Mouse (Mus musculus) erythroid progenitor cell, adult 5-6 weeks (primary cell): ENCODE measurements at regions not wholly inside any gene's neighbourhood (a gene's known extent, or its start where the extent isn't known, plus 50 kb on each side); places are given as distances from the start of the nearest gene placed in this dataset.
A peak's percentile ranks its signal among the peaks of the same experiment; 100 is the strongest.

Experiments used
- ATAC-seq: replicated peaks from 2 replicates; pipeline ENCODE4 v1.8.0; 2016; ENCODE audit warnings: moderate number of reproducible peaks, mild to moderate bottlenecking, moderate TSS enrichment, inconsistent platforms; ENCODE audit not compliant: poor library complexity, low FRiP score, severe bottlenecking

GRCm38 (mm10) chr16:75487915-75488314 lies 97.9 kb downstream of the Lipi start:
- no peak for ATAC-seq

DNA sequence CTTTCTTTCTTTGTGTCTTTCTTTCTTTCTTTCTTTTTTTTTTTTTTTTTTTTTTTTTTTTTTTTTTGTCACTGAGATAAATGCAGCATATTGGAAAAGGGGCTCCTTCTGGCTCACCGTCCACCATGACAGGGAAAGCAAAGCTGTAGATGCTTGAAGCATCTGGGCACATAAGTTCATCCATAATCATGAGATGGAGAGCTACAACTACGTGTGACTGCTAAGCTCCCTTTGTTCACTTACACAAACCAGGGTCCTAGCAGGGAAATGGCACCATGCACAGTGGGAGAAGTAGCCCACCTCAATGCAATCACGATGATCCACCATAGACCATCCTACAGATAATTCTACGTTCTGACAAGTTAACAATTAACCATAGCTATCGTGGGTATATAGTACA lies 102.0 kb downstream of the Lipi start:
- no peak for ATAC-seq

DNA sequence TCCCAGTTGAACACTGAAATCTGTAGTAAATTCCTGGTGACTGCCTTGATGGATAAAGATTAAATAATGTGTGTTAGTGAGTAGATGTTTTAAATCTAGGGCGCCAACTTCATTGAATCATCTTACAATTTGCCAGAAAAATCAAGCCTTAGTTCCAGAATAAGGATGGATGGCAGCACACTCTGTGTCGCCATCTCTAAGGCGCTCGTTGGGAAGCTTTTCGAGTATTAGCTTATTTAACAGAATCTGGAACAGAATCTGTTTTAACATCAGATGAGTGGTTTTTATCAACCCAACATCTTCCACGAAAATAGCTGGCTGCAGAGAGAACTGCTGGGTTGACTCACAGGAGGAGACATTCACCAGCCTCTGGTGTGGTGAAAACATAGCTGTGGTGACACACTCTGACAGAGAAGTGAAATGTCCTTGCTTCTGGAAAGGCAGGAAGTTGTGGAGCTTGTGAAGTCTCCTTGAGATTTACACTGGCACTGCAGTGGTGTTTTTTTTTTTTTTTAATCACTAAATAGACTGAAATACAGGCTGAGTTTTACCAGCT lies 120.4 kb downstream of the Lipi start:
- no peak for ATAC-seq

DNA sequence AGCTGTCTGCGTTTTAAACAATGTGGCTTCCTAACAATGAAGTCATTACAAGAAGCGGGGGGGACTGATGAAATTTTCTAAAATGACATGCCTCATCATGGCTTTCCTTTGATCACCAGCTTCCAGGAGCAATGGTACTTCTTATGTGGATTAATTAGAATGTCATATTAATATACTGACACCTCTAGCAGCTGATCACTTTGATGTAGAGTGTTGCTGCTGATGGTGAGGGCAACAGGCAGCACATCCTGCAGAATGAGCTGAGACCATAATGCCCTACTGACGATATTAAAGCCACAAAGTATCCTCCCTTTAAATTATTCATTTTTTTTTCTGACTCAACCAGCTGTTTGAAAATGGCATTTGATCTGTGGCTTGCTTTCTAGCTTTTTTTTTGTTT lies 123.7 kb downstream of the Lipi start:
- ATAC-seq, result no peak

GRCm38 (mm10) chr16:75446901-75447514 lies 138.9 kb downstream of the Lipi start:
- 0 out of 2 replicates have a peak, but pooled peaks have one; percentile 30 for ATAC-seq

- ATAC-seq, result no peak
Observed at GRCm38 (mm10) chr16:75439296-75439695, 146.6 kb downstream of the Lipi start.

GRCm38 (mm10) chr16:75433227-75433626 lies 152.6 kb downstream of the Lipi start:
- ATAC-seq, result no peak

- ATAC-seq, result no peak
Observed at GRCm38 (mm10) chr16:75384526-75385222, 201.2 kb downstream of the Lipi start.

DNA sequence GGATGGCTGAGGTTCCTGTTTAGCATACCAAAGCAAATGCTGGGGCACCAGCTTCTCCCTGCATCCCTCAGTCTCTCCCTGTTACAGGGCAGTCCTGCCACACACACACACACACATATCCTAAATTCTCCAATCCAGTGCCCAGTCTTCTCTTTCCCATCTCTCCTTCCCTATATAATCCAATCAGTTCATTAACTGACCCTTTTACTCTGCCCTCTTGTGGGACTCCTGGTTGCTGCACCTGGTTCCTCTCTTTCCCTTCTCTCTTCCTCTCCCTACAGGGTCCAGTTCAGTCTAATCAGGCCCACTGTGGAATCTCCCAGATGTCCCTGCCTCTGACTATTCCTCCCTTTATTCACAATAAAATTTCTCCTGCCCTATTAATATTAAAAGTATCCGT lies 204.7 kb downstream of the Lipi start:
- ATAC-seq, result no peak

DNA sequence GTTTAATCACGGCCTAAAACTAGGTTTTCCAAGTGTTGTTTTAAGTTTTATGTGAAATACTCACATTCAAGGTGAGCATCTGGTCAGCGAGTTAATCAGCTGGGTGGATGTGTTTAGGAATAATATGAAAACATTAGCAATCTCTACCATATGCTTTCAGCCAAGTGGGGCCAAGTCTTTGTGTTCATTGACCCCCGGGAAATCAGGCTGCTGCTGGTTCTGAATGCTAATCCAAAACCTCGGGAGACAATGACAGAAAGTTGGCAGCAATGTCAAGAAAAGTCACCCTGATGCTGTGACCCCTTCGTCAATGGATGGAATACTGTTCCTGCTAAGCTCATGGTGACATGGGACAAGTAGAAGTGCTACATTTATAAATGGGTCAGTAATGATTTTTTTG lies 216.2 kb downstream of the Lipi start:
- ATAC-seq, result no peak

DNA sequence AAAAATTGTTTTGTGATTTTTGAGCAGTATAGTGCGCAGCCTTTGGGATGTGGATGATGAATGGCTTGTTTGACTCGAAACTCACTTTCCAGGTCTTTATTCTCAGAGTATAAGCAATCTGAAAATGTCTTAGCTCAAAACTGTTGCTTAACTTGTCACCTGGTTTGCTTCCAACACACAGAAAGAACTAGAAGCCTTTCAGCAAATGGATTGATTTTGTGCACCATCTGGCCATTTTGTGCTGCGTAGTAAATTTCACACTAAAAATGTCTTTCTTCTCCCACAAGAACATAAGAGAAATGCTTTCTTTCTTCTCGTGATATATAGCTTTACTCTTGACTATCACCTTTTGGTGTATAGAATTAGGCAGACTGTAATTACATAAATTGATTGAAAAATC lies 219.1 kb downstream of the Lipi start:
- no peak for ATAC-seq

DNA sequence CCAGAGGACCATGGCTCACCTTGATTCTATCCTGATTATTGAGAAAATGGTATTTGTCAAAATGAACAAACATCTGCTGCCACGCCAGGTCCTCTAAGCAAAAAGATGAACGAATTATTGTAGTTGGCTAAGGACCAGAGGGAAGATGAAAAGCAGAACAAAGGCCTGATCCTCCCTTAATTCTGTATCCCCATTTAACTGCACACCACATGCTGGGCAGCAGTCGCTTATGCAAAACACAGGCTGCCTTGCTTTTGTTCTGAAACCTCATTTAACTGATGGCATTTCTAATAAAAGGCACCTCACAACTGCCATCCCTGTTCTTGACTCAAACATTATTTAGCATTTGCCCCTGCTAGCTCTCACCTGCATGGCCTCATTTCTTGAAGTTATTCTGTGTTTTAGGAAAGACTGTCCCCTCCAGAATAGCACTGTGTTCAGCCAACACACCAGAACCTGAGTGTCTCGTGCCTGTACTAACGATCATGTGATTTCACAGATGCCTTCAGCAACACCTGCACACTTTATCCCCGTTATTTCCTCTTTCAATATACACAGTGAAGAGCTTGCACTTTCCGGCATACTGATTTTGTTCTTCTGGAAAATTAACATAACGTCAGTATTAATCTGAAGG lies 220.4 kb downstream of the Lipi start:
- ATAC-seq, result no peak

DNA sequence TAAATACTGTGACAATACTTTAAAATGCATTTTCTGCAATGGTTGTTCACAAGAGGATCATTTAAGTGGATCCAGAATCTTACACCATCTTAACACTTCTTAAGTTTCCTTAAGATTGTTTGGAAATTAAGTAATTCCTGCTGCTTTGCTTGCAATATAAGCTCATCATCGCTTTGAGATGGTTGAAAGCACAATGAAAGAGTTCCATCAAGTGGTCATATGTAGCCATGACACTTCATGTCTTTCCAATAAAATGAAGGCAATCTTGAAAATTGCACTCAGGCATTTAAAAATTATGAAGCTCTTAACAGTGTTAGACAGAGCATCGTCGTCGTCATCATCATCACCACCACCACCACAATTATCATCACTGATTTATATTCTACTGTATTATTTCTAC lies 223.8 kb downstream of the Lipi start:
- no peak for ATAC-seq

GRCm38 (mm10) chr16:75360791-75361190 lies 225.1 kb downstream of the Lipi start:
- no peak for ATAC-seq

GRCm38 (mm10) chr16:75353394-75353793 lies 232.5 kb downstream of the Lipi start:
- no peak for ATAC-seq

GRCm38 (mm10) chr16:75344201-75344927 lies 241.5 kb downstream of the Lipi start:
- no peak for ATAC-seq

GRCm38 (mm10) chr16:75343028-75343901 lies 242.6 kb downstream of the Lipi start:
- peak; percentile 74 for ATAC-seq

GRCm38 (mm10) chr16:75334228-75334627 lies 251.6 kb downstream of the Lipi start:
- no peak for ATAC-seq

- no peak for ATAC-seq
Observed at GRCm38 (mm10) chr16:75333750-75334149, 252.1 kb downstream of the Lipi start.
